ENCODE assay signal across 9 mouse cellular contexts in genomic region chr4:62613646-62614365, GRCm38 (mm10). TPM values are rescaled to one million over a fixed set of nuclear protein-coding genes. Genes with fewer than 3 reads are reported as not detected.
A peak's percentile ranks its signal among the peaks of the same experiment; 100 is the strongest.
DNase-seq lines count a peak whose midpoint lies in the region; ATAC-seq and TF ChIP-seq lines count a peak whose summit lies in the region.
"Had no signal": no experiment of that assay in that cellular context is flagged by ENCODE, and none has a peak within 500 bp of the region (broad histone marks: within the 10 kb centered on the region; RNA-seq: fewer than 3 reads in every experiment).

No protein-coding gene starts in this region.

- no peak overlapping the region for H3K4me2 ChIP-seq in liver, embryonic 12.5 days
- H3K4me2 ChIP-seq in forebrain, embryonic 15.5 days (replicated peaks) = peak overlapping the region; percentile 23

- no peak for DNase-seq in liver, adult 2 months (ENCODE audit: extremely low read depth, low read depth, low spot score)
- DNase-seq in lung, adult 18-20 months = peak; percentile 50 to 79
- no peak for DNase-seq in right cerebral cortex, adult 2 months (ENCODE audit: low spot score in 2 of 2)
- DNase-seq in embryo, embryonic 11 days = no peak
- DNase-seq in adrenal gland, adult (ENCODE audit: inconsistent age in 2 of 2, low spot score in 1 of 2) = no peak

- H3K4me1 ChIP-seq in liver, adult 2 months (ENCODE audit: control insufficient read depth, insufficient read depth, low read length) = 0 out of 2 replicates have a peak, but pooled peaks cover 2% of the 10 kb centered on the region
- no peaks in the 10 kb centered on the region for H3K4me1 ChIP-seq in liver, embryonic 12.5 days
- H3K4me1 ChIP-seq in forebrain, embryonic 15.5 days = peaks cover 63% of the 10 kb centered on the region
- H3K4me1 ChIP-seq in small intestine, adult 2 months (ENCODE audit: control insufficient read depth, insufficient read depth, insufficient read length, low read length) = peaks cover 19% of the 10 kb centered on the region; the same call in 1 of the 2 replicates

- TF ChIP-seq CTCF in liver, adult 2 months (IDR thresholded peaks at IDR 0.05; ENCODE audit: low read depth, low read length) = 0 out of 2 replicates have a peak, but pooled peaks have one; percentile 5
- no peak for TF ChIP-seq CTCF in small intestine, adult 2 months (IDR thresholded peaks at IDR 0.05; ENCODE audit: extremely low read depth, insufficient read length, insufficient replicate concordance, low read depth, low read length)

- no peak for TF ChIP-seq POLR2A in liver, adult 2 months (IDR thresholded peaks at IDR 0.05; ENCODE audit: extremely low read depth, insufficient read depth, low read length)
- TF ChIP-seq POLR2A in small intestine, adult 2 months (IDR thresholded peaks at IDR 0.05; ENCODE audit: low read depth, low read length) = no peak

- H3K27me3 ChIP-seq in liver, adult 2 months (ENCODE audit: control insufficient read depth, insufficient read depth, low read length) = no peaks in the 10 kb centered on the region
- peaks cover 11% of the 10 kb centered on the region; the same call in 1 of the 2 replicates for H3K27me3 ChIP-seq in liver, embryonic 12.5 days (replicated peaks)
- no peaks in the 10 kb centered on the region for H3K27me3 ChIP-seq in forebrain, embryonic 15.5 days
- H3K27me3 ChIP-seq in small intestine, adult 2 months (ENCODE audit: control insufficient read depth, insufficient read depth, low read length) = no peaks in the 10 kb centered on the region

- H3K9me3 ChIP-seq in liver, embryonic 12.5 days (replicated peaks) = no peaks in the 10 kb centered on the region
- no peaks in the 10 kb centered on the region for H3K9me3 ChIP-seq in forebrain, embryonic 15.5 days

- H3K36me3 ChIP-seq in liver, adult 2 months (ENCODE audit: control insufficient read depth, insufficient read depth, low read length) = no peaks in the 10 kb centered on the region
- no peaks in the 10 kb centered on the region for H3K36me3 ChIP-seq in liver, embryonic 12.5 days
- no peaks in the 10 kb centered on the region for H3K36me3 ChIP-seq in forebrain, embryonic 15.5 days
- peaks cover 1% of the 10 kb centered on the region; the same call in 1 of the 2 replicates for H3K36me3 ChIP-seq in small intestine, adult 2 months (ENCODE audit: control insufficient read depth, insufficient read depth, low read length)

- no peak for ATAC-seq in liver, embryonic 12.5 days
- no peak for ATAC-seq in forebrain, embryonic 15.5 days (replicated peaks)

- no peak overlapping the region for H3K27ac ChIP-seq in liver, adult 2 months (replicated peaks; ENCODE audit: insufficient read depth, low read depth, low read length)
- no peak overlapping the region for H3K27ac ChIP-seq in liver, embryonic 12.5 days
- peak overlapping the region; percentile 90 for H3K27ac ChIP-seq in forebrain, embryonic 15.5 days (replicated peaks)
- H3K27ac ChIP-seq in small intestine, adult 2 months (ENCODE audit: insufficient read depth, low read depth, low read length) = 0 out of 2 replicates have a peak overlapping the region, but pooled peaks have one; percentile 4

- WGBS in liver, adult 2 months = 76% methylated on average over 13 of the region's 13 CpGs
- 61% methylated on average over 13 of the region's 13 CpGs for WGBS in liver, embryonic 12.5 days (ENCODE audit: insufficient replicate concordance)
- WGBS in forebrain, embryonic 15.5 days = 23% methylated on average over 13 of the region's 13 CpGs
- 65% methylated on average over 13 of the region's 13 CpGs for WGBS in small intestine, adult 2 months

- no peak overlapping the region for H3K9ac ChIP-seq in liver, adult 2 months (ENCODE audit: low read depth, low read length)
- no peak overlapping the region for H3K9ac ChIP-seq in liver, embryonic 12.5 days
- 0 out of 2 replicates have a peak overlapping the region, but pooled peaks have one; percentile 13 for H3K9ac ChIP-seq in forebrain, embryonic 15.5 days (replicated peaks)

- no peak overlapping the region for H3K4me3 ChIP-seq in liver, adult 2 months (ENCODE audit: insufficient read depth, low read depth, low read length)
- no peak overlapping the region for H3K4me3 ChIP-seq in liver, embryonic 12.5 days
- H3K4me3 ChIP-seq in forebrain, embryonic 15.5 days = no peak overlapping the region
- no peak overlapping the region for H3K4me3 ChIP-seq in small intestine, adult 2 months (ENCODE audit: low read depth, low read length)
- H3K4me3 ChIP-seq: myocyte had no signal

- H3K79me2 ChIP-seq in liver, adult 2 months (ENCODE audit: control insufficient read depth, insufficient read depth, low read length) = no peaks in the 10 kb centered on the region

RNA-seq across cellular contexts. Expression of gene Rgs3, which starts 54.2 kb away (rescaled TPM):
- total RNA-seq in liver, adult 2 months (2014; rRNA removed) = 7.0 and 9.6 TPM in 2 replicates
- 8.3 and 13.0 TPM in 2 replicates for polyA plus RNA-seq in liver, adult 2 months (2012; rRNA removed)
- polyA plus RNA-seq in liver, embryonic 12.5 days (2016; fragmentation: Nextera tagmentation; extraction: Ambion mirVana) = 8.1 and 9.0 TPM in 2 replicates
- polyA plus RNA-seq in forebrain, embryonic 15.5 days (2015; fragmentation: Nextera tagmentation; extraction: Ambion mirVana) = 46.7 and 53.4 TPM in 2 replicates
- polyA plus RNA-seq in small intestine, adult 2 months (2012; rRNA removed) = 30.3 and 45.8 TPM in 2 replicates

Comparison
In these comparisons a context has a peak if more than half of its experiments do, and no peak if none do; other contexts are left out.
1. DNase-seq: peak in lung, adult 18-20 months (2 of 2); none in liver, adult 2 months (single experiment), right cerebral cortex, adult 2 months (0 of 2), embryo, embryonic 11 days (single experiment) and adrenal gland, adult (0 of 2).
2. H3K27ac ChIP-seq: peak in forebrain, embryonic 15.5 days (single experiment) and small intestine, adult 2 months (single experiment); none in liver, adult 2 months (single experiment) and liver, embryonic 12.5 days (single experiment).